ENCODE assay signal across 23 mouse cellular contexts in the genomic region with DNA sequence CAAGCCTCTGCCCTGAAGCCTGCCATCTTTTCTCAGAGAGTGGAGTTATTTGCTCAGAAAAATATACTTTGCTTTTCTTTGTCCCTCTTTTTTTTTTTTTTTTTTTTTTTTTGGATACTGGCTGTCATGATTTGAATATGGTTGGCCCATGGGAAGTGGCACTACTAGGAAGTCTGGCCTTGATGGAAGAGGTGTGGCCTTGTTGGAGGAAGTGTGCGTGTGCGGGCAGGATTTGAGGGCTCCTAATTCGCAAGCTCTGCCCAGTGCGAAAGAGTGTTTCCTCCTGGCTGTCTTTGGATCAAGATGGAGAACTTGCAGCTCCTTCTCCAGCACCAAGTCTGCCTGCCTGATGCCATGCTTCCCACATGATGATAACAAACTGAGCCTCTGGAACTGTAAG.
DNase-seq lines count a peak whose midpoint lies in the region; ATAC-seq and TF ChIP-seq lines count a peak whose summit lies in the region.
"Had no signal": no experiment of that assay in that cellular context is flagged by ENCODE, and none has a peak within 500 bp of the region (broad histone marks: within the 10 kb centered on the region; RNA-seq: fewer than 3 reads in every experiment).

No protein-coding gene starts in this region.

- H3K4me1 ChIP-seq in forebrain, embryonic 10.5 days: peaks cover 23% of the 10 kb centered on the region
- H3K4me1 ChIP-seq in forebrain, postnatal 0 days (ENCODE audit: insufficient read depth): no peaks in the 10 kb centered on the region
- peaks cover 14% of the 10 kb centered on the region for H3K4me1 ChIP-seq in midbrain, embryonic 12.5 days
- H3K4me1 ChIP-seq in midbrain, embryonic 14.5 days (ENCODE audit: control insufficient read depth, insufficient read depth, low read length): peaks cover 4% of the 10 kb centered on the region
- H3K4me1 ChIP-seq: heart, embryonic 10.5 days; heart, embryonic 13.5 days had no signal

- no peak for TF ChIP-seq POLR2A in brain, embryonic 14.5 days (IDR thresholded peaks at IDR 0.05; ENCODE audit: borderline replicate concordance, extremely low read depth, insufficient read depth, insufficient read length, poor library complexity, severe bottlenecking)

- 0 out of 2 replicates have a peak overlapping the region, but pooled peaks have one; percentile 8 for H3K4me3 ChIP-seq in forebrain, embryonic 10.5 days
- no peak overlapping the region for H3K4me3 ChIP-seq in forebrain, postnatal 0 days (ENCODE audit: low read depth, low read length)
- H3K4me3 ChIP-seq in midbrain, embryonic 12.5 days: no peak overlapping the region
- H3K4me3 ChIP-seq in midbrain, embryonic 14.5 days (replicated peaks; ENCODE audit: low read depth, low read length): no peak overlapping the region
- H3K4me3 ChIP-seq: forebrain, embryonic 15.5 days; heart, adult 2 months; heart, embryonic 10.5 days; heart, embryonic 13.5 days; hindbrain, embryonic 12.5 days; hindbrain, embryonic 15.5 days had no signal

- H3K9me3 ChIP-seq in forebrain, embryonic 10.5 days: no peaks in the 10 kb centered on the region
- H3K9me3 ChIP-seq in forebrain, postnatal 0 days (ENCODE audit: low read length): no peaks in the 10 kb centered on the region
- no peaks in the 10 kb centered on the region for H3K9me3 ChIP-seq in midbrain, embryonic 12.5 days
- no peaks in the 10 kb centered on the region for H3K9me3 ChIP-seq in midbrain, embryonic 14.5 days (ENCODE audit: control insufficient read depth, low read length)
- H3K9me3 ChIP-seq: forebrain, embryonic 15.5 days; heart, embryonic 10.5 days; heart, embryonic 13.5 days; hindbrain, embryonic 12.5 days; hindbrain, embryonic 15.5 days had no signal

- peaks cover 6% of the 10 kb centered on the region; the same call in 1 of the 2 replicates for H3K27me3 ChIP-seq in forebrain, embryonic 10.5 days (ENCODE audit: poor library complexity, severe bottlenecking)
- no peaks in the 10 kb centered on the region for H3K27me3 ChIP-seq in forebrain, postnatal 0 days (ENCODE audit: insufficient read depth, low read length)
- peaks cover 8% of the 10 kb centered on the region for H3K27me3 ChIP-seq in midbrain, embryonic 12.5 days
- H3K27me3 ChIP-seq in midbrain, embryonic 14.5 days (ENCODE audit: control insufficient read depth, insufficient read depth, low read length): no peaks in the 10 kb centered on the region; the same call in 1 of the 2 replicates
- H3K27me3 ChIP-seq: forebrain, embryonic 15.5 days; heart, embryonic 13.5 days; hindbrain, embryonic 12.5 days; hindbrain, embryonic 15.5 days had no signal

- intact Hi-C loops in heart, postnatal 14 days (cut with DNase I): no loop called here

- no peaks in the 10 kb centered on the region for H3K36me3 ChIP-seq in forebrain, embryonic 10.5 days (replicated peaks)
- no peaks in the 10 kb centered on the region for H3K36me3 ChIP-seq in forebrain, postnatal 0 days (ENCODE audit: insufficient read depth)
- no peaks in the 10 kb centered on the region for H3K36me3 ChIP-seq in midbrain, embryonic 12.5 days
- no peaks in the 10 kb centered on the region for H3K36me3 ChIP-seq in midbrain, embryonic 14.5 days (ENCODE audit: control insufficient read depth, insufficient read depth, low read length)
- H3K36me3 ChIP-seq: forebrain, embryonic 15.5 days; heart, embryonic 10.5 days; heart, embryonic 13.5 days; hindbrain, embryonic 12.5 days; hindbrain, embryonic 15.5 days had no signal

- DNase-seq in forebrain, embryonic 10.5 days (ENCODE audit: extremely low spot score, low spot score): no peak
- DNase-seq in forebrain, postnatal 0 days: no peak
- DNase-seq in midbrain, embryonic 14.5 days: no peak
- peak; percentile 59 for DNase-seq in R1 (ENCODE audit: low read depth, low spot score)
- peak; percentile 1 for DNase-seq in brain, embryonic 14.5 days (ENCODE audit: low read depth)
- DNase-seq in heart, postnatal 14 days: no peak
- DNase-seq: adrenal gland, adult 2 months; adrenal gland, postnatal 14 days; cerebellum, adult 11-12 months; cerebellum, adult 8-10 months; cerebellum, postnatal 10 days; cerebellum, postnatal 36 days; gastrocnemius, postnatal 10 days; gastrocnemius, postnatal 36 days; heart, adult 2 months; kidney, adult 18-20 months had no signal

- no peak for TF ChIP-seq CTCF in forebrain, postnatal 0 days (IDR thresholded peaks at IDR 0.05; ENCODE audit: low read depth)
- TF ChIP-seq CTCF in brain, embryonic 14.5 days (IDR thresholded peaks at IDR 0.05; ENCODE audit: borderline replicate concordance, extremely low read depth, insufficient read depth, insufficient read length): no peak

- no peak overlapping the region for H3K27ac ChIP-seq in forebrain, embryonic 10.5 days
- no peak overlapping the region for H3K27ac ChIP-seq in forebrain, postnatal 0 days (ENCODE audit: low read depth, low read length)
- H3K27ac ChIP-seq in midbrain, embryonic 12.5 days (replicated peaks): no peak overlapping the region
- H3K27ac ChIP-seq in midbrain, embryonic 14.5 days (replicated peaks; ENCODE audit: low read depth, low read length): no peak overlapping the region
- H3K27ac ChIP-seq: forebrain, embryonic 15.5 days; heart, adult 2 months; heart, embryonic 10.5 days; heart, embryonic 13.5 days; hindbrain, embryonic 12.5 days; hindbrain, embryonic 15.5 days had no signal

- no peak overlapping the region for H3K9ac ChIP-seq in forebrain, postnatal 0 days
- H3K9ac ChIP-seq in midbrain, embryonic 12.5 days (replicated peaks): no peak overlapping the region
- H3K9ac ChIP-seq in midbrain, embryonic 14.5 days (replicated peaks; ENCODE audit: low read length): no peak overlapping the region
- H3K9ac ChIP-seq: forebrain, embryonic 15.5 days; heart, embryonic 13.5 days; hindbrain, embryonic 12.5 days; hindbrain, embryonic 15.5 days had no signal

- WGBS in forebrain, embryonic 10.5 days: 60% methylated on average over 4 of the region's 4 CpGs
- 63% methylated on average over 4 of the region's 4 CpGs for WGBS in forebrain, postnatal 0 days
- WGBS in midbrain, embryonic 12.5 days: 41% methylated on average over 4 of the region's 4 CpGs
- whole genome bisulfite sequencing in midbrain, embryonic 14.5 days: 43% methylated on average over 4 of the region's 4 CpGs

- ATAC-seq in forebrain, postnatal 0 days: no peak
- peak; percentile 38; the same call in 1 of the 2 replicates for ATAC-seq in midbrain, embryonic 12.5 days (ENCODE audit: low FRiP score, low read depth)
- ATAC-seq in midbrain, embryonic 14.5 days (ENCODE audit: low FRiP score, low TSS enrichment): no peak
- no peak for ATAC-seq in megakaryocyte, adult 5-6 weeks (ENCODE audit: poor library complexity, severe bottlenecking)
- ATAC-seq: forebrain, embryonic 15.5 days had no signal

- H3K4me2 ChIP-seq in forebrain, postnatal 0 days (ENCODE audit: low read depth): no peak overlapping the region
- no peak overlapping the region for H3K4me2 ChIP-seq in midbrain, embryonic 12.5 days (replicated peaks)
- no peak overlapping the region for H3K4me2 ChIP-seq in midbrain, embryonic 14.5 days (ENCODE audit: low read length)
- H3K4me2 ChIP-seq: forebrain, embryonic 15.5 days; heart, embryonic 13.5 days; hindbrain, embryonic 12.5 days; hindbrain, embryonic 15.5 days had no signal

Comparison
In these comparisons a context has a peak if more than half of its experiments do, and no peak if none do; other contexts are left out.
1. DNase-seq: peak in R1 (single experiment) and brain, embryonic 14.5 days (single experiment); none in forebrain, embryonic 10.5 days (single experiment), forebrain, postnatal 0 days (single experiment), midbrain, embryonic 14.5 days (single experiment) and heart, postnatal 14 days (0 of 2).